Mouse (Mus musculus): Measurements from ENCODE around the gene Notch2.

Gene Notch2

DNA sequence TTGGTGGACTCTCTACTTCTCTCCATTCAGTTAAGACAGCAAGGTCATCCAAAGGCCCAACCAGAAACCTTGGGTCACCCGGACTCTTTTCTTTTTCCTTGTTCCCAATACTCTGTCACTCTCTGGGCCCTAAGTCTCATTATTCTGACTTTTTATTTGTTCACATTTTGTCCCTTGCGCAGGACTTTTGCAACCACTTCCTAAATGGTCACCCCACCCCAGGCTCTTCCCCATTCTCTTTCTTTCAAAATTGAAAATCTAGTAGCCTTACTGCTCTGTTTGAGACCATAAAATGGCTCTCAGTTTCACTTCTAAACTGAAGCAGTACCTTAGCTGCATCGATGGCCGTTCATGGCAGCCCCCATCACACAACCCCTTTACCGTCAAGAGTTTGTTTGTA lies 18.5 kb upstream of the Notch2 start:
- no peak for DNase-seq (ENCODE audit: low read depth)

GRCm38 (mm10) chr3:97998349-97998748 lies 15.0 kb upstream of the Notch2 start:
- DNase-seq (ENCODE audit: low read depth) = no peak

DNA sequence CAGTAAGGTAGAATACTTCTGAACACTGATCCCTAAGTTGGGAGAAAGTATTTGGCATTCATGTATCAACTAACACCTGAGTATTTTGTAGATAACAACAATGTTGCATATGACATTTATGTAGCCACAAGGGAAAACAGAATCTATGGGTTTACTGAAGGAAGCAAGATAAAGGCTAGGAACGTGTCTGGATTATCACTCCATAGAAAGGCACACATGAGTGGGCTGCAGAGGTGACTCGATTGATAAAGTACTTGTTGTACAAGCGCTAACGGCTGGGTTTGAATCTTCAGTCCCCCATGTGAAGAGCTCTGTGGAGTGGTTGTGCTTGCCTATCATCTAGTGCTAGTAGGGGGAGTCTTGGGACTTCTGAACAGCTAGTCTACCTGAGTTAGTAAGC lies 9.8 kb upstream of the Notch2 start:
- DNase-seq (ENCODE audit: low read depth) = peak; percentile 51

GRCm38 (mm10) chr3:98004231-98004630 lies 9.1 kb upstream of the Notch2 start:
- DNase-seq (ENCODE audit: low read depth) = no peak

GRCm38 (mm10) chr3:98005306-98005705 lies 8.0 kb upstream of the Notch2 start:
- DNase-seq (ENCODE audit: low read depth) = no peak

- DNase-seq (ENCODE audit: low read depth) = no peak
Measured at GRCm38 (mm10) chr3:98006046-98006691, 7.2 kb upstream of the Notch2 start.

DNA sequence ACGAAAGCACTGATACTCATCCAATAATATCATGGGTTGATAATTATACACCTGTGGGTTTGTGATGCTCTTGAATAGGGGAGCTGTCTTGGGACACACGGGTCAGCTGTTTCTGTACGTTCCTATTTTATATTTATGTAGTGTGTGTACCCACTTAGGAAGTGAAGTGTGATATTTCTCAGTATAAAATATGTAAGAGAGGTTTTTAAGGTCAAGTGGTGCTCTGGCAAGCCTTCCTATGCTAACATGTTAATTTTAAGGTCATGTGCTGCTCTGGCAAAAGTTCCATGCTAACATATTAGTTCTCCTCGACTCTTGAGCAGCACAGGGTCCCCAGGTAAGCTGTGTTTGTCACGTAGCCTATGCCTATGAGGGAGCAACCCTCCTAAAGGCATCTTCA lies 6.4 kb upstream of the Notch2 start:
- no peak for DNase-seq (ENCODE audit: low read depth)

- DNase-seq (ENCODE audit: low read depth) = no peak
Measured at GRCm38 (mm10) chr3:98008143-98008542, 5.2 kb upstream of the Notch2 start.

GRCm38 (mm10) chr3:98009190-98009840 lies 4.0 kb upstream of the Notch2 start:
- DNase-seq (ENCODE audit: low read depth) = no peak

- no peak for DNase-seq (ENCODE audit: low read depth)
Measured at GRCm38 (mm10) chr3:98013086-98013400, 284 bp upstream of the Notch2 start.

GRCm38 (mm10) chr3:98015205-98016171 lies 2.2 kb downstream of the Notch2 start:
- no peak for DNase-seq (ENCODE audit: low read depth)

DNA sequence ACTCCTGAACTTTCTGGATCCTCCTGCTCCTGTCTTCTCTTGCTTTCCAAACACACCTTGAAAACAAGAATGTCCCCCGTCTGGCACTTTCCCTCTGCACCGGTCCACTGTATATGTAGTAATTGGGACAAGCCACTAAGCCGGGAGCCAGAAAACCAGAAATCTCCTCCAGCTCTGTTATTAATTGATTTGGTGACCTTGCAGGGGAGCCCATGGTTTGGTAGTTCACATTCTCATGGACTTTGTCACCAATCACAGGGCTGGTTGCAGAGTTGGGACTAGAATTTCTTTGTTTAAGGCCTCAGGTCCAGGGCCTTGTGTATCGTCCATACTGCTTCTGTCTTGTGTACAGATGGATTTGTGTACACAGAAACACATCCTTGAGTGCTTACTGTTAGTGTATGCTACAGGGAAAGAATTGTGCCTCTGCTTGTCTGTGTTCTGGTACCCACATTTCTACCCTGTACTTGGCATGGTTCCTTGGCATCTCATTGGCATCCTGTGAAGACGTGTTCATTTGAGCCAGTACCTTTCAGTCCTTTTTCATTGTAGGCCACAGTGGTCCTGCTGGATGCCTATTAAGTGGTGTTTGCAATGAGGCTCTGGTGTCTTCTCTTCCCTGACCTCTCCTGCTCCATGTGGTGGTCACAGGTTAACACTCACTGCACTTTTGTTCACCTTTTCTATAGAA lies 3.7 kb downstream of the Notch2 start:
- DNase-seq (ENCODE audit: low read depth) = no peak

DNA sequence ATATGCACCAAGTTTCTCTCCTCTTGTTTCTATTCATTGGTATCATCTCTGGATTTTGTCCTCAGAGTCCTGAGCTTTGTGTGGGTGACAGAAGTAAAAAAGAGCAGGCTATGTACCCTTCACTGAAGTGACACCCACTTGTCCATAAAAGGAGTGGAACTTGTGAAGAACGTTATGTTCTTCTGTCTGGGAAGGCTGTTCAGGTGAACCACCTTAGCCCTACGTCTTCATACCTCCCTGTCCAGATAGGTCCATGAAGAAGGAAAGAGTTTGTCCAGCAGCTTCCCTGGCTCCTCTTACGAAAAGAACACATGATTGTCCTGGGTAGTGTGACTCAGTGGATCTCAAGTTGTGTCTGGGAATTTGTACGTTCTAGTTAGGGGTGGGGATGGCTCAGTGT lies 4.9 kb downstream of the Notch2 start:
- no peak for DNase-seq (ENCODE audit: low read depth)

DNA sequence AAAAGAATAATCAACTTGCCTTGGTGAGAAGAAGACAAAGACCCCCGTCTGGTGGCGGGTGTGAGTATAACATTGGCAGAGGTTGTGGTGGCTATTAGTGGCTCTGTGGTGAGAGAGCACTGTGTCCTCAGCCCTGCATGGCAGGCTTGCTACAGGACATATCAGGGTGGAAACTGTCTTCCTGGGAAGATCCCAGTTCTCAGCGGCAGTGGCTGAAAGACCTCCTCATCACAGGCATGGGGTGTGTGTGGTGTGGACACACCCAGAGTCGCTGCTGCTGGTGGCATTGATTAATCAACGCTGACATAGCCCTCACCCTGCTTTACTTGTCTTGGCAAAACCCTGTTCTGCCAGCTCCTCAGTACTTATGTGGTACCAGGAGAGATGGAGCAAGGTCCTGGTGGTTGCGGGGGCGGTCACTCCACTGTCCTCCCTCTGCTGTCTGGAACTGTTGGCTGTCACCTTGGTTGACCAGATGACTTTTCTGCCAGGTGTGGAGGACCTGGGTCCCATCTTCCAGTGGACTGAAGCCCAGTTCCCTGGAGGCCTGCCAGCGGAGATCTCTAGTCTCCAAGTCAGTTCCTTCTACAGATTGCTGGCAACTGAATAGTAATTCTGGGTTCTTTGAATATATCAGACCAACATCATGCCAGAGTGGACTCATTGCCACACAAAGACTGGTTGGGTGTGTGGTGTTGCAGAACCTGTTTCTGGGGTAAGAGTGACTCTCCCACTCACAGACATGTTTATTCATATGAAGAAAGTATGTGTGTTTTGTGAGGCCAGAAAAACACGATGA lies 7.3 kb downstream of the Notch2 start:
- DNase-seq (ENCODE audit: low read depth) = no peak

DNA sequence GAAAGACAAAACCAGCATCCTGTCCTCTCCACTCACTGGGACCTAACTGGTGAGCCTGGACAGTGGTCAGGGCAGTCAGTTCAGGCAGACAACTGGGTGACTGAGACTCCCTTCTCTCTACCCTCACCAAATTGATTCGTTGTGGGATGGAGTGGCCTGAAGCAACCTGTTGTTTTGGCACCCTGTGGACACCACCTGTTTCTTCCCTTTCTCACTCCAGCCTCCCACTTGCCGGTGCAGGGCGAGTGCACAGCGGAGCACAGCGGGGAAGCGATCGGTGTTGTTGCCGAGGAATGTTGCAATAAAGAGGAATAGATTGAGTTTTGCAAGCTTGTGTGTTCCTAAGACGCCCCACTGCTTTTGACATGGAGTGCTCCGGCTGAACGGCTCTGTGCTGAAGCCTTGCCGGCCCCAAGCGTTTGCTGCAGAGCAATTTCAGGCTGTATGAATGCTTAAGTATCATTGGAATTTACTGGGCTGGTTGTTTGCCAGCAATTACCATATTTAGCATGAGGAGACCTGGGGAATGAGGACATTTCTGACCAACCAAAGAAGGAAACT lies 11.0 kb downstream of the Notch2 start:
- no peak for DNase-seq (ENCODE audit: low read depth)

- DNase-seq (ENCODE audit: low read depth) = no peak
Measured at GRCm38 (mm10) chr3:98025521-98025920, 12.2 kb downstream of the Notch2 start.

DNA sequence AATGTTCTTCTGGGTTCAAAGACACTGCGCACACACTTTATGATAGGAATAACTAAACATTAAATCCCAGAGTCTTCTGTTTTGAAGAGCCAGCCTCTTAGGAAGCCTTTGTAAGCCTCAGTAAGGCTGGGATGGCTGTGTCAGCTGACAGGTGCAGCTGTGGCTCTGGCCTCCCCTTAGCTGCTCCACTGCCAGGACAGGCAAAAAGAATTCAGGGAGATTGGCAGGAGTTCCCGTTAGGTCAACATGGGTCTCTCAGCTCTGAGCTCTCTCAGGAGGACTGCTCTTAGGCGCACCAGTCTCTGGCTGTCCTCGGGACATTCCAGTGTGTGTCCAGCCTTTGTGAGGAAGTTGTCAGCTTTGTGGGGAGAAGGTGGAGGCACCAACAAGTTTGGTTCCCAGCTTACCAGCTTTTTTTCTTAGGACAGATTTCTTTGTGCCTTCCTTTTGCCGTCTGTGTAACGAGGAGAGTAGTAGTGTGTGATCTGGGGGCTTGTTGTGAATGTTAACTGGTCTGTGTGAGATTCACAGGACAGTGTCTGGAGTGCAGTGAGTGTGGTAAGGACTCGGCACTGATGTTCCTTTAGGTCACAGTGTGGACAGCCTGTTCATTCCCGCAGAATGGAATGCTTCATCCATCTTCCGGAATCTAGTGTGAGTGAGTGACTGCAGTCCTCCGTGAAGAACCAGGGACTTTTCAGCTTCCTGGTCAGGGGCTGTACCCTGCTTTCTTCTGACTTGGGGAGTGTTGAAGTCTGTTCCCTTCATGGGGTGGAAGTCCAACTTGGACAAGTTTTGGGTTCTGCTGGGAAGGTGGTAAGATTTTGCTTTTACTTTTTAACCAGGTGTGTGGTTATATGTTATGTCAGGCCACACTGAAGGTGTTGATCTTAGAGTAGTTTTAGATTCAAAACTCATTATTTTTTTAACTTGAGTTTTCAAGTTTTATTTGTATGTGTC lies 12.9 kb downstream of the Notch2 start:
- DNase-seq (ENCODE audit: low read depth) = no peak

GRCm38 (mm10) chr3:98027371-98027774 lies 14.0 kb downstream of the Notch2 start:
- DNase-seq (ENCODE audit: low read depth) = no peak

DNA sequence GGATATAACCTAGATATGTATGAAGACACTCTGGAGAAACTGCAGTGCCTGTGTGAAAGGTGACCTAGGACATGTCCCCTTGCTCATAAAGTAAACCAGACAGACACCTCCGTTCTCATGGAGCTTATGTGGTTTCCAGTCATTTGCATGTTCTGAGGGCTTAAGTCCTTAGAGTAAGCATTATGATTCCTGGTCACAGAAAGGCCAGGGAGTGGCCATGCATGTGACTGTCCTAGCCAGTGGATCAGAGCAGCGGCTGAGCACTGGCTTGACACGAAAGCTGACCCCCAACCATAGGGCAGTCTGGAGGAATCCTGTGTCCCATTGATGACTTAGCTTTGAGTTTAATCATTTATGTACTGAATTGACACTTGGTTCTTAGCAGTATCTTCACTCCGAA lies 14.7 kb downstream of the Notch2 start:
- DNase-seq (ENCODE audit: low read depth) = no peak

DNA sequence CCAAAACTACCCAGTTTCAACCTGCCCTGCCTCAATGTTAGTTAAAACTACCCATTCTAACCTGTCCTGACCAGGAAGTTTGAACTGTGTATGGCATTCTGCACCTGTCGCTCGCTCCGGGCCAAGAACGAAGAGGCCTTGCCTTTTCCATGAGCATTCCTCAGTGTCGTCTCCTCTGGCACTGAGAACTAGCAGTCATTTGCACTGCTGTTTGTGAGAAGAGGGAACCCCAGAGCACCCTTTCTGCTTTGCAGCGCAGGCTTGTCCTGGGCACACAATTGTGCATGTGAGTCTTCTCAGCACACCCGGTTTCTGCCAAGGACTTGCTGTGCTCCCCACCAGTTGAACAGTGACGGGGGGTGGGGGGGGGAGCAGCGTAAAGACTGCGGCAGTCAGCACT lies 15.6 kb downstream of the Notch2 start:
- no peak for DNase-seq (ENCODE audit: low read depth)
